Mouse (Mus musculus) c-Kit-positive CD71-positive TER-119-positive erythroid progenitor cells, embryonic 14.5 days (primary cell): Measurements from ENCODE around the gene Mxra8.

Source experiments
- DNase-seq: peaks from one replicate; pipeline ENCODE4 v3.0.0-alpha.2; 2013; ENCODE audit warnings: low spot score

The Mxra8 gene

GRCm38 (mm10) chr4:155839483-155839910 lies at the start of gene Mxra8:
Mxra8 (plus strand) TSS chr4:155839680.
- no peak for DNase-seq

DNA sequence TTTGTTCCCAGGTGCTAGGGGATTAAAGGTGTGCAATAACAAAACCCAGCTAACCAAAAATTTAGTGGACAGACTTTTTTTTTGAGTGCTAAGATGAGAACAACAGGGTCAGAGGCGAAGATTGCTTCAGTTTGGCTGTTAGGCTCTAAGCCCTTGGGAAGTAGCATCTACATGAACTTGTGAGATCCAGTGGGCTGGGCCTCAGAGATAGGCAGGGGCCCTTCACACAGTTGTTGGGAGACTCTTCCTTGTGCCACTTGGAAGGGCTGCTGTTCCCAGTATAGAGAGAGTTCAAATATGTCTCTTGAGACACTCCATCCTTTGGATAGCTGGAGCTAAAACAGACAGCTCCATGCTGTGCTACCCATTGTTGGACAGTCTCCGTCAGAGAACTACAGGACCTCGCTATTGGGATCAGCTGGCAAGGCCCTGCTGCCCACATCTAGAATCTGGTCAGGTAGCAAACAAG lies 49.4 kb upstream of the Mxra8 start, which contains the start of gene Ankrd65:
Ankrd65 (plus strand) TSS at position 419 of the 469 bp plus-strand sequence.
- no peak for DNase-seq

DNA sequence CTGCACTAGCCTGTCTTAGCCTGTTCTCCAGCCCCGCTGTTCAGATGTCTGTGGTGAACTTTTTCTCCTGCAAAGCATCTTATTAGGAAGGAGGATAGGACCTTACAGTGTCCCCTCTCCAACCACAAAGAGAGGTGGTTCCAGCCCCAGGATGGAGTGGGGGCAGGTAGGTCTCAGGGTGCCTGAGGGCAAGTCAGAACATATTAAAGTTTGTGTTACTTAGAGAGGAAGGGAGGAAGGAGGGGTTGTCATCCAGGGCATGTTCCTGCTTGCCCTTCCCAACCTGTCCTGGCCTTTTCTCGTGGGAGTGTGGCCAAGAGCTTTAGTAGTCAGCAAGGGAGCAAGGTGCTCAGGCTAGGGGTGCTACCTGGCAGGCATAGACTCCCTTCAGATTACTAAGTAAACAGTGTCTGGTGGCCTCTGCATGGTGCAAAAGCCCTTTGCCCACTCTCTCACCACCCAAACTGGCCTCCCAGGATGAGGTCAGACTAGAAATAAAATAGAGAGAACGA lies 48.8 kb upstream of the Mxra8 start:
- DNase-seq, result no peak

- no peak for DNase-seq
These were observed 48.1 kb upstream of the Mxra8 start for GRCm38 (mm10) chr4:155791240-155791933.

- DNase-seq, result no peak
These were observed 45.8 kb upstream of the Mxra8 start for GRCm38 (mm10) chr4:155793730-155794129.

DNA sequence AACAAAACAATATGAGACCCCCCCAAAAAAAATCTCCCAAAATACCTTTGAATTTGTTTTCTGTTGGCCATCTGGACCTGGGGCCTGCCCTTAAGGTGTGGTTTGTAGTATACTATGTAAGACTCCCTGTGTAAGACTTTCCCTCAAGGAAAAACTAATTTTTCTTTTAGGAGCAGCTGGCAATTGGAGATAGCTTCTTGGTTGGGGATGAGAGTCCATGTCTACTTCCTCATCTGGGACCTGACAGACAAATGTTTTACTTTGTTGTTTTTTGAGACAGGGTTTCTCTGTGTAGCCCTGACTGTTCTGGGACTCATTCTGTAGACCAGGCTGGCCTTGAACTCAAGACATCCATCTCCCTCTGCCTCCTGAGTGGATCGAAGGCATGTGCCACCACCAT lies 37.4 kb upstream of the Mxra8 start:
- no peak for DNase-seq

DNA sequence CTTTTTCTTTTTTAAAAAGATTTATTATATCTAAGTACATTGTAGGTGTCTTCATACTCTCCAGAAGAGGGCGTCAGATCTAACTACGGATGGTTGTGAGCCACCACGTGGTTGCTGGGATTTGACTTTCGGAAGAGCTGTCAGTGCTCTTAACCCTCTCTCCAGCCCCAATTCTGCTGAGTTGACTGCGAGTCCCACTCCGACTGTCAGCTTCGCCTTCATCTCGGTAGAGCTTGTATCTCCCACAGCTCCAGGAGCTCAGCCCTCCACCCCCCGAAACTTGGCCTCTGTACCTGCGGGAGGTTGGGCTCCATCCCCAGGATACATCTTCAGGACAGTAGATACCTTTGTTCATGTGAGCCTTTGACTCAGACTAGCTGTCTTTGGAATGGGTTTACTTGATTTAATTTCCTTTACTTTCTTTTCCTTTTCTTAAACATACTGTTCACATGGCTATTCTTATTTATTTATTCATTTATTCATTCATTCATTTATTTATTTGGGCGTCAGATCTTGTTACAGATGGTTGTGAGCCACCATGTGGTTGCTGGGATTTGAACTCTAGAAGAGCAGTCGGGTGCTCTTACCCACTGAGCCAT lies 36.6 kb upstream of the Mxra8 start, which contains the start of gene Mrpl20:
Mrpl20 (plus strand) TSS at position 138 of the 599 bp plus-strand sequence.
- DNase-seq, result no peak

GRCm38 (mm10) chr4:155803340-155804041 lies 36.0 kb upstream of the Mxra8 start:
- peak; percentile 96 for DNase-seq

GRCm38 (mm10) chr4:155807841-155808240 lies 31.6 kb upstream of the Mxra8 start:
- DNase-seq, result no peak

- DNase-seq, result peak; percentile 95
These were observed 27.4 kb upstream of the Mxra8 start, which contains the start of gene Ccnl2 for GRCm38 (mm10) chr4:155811929-155812664. Ccnl2 (plus strand) TSS chr4:155812489.

GRCm38 (mm10) chr4:155812665-155813181 lies 26.8 kb upstream of the Mxra8 start:
- no peak for DNase-seq

DNA sequence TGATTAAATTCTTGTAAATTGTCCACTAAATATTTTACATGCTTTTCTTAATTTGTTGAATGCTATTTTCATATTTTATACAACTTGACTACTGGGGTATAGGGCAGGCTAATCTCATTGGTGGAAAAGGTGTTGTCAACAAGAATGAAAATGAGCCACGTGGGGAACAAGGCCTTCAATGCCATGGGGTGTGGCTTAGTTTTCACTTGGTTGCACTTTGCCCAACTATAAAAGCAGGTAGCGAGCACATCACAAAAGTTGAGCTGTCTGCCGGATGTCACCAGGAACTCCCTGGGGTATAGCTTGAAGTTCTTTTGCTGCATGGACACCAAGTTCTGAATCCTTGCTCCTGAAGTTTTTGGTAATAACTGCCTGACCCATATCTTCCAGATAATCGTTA lies 21.9 kb upstream of the Mxra8 start:
- DNase-seq, result no peak

DNA sequence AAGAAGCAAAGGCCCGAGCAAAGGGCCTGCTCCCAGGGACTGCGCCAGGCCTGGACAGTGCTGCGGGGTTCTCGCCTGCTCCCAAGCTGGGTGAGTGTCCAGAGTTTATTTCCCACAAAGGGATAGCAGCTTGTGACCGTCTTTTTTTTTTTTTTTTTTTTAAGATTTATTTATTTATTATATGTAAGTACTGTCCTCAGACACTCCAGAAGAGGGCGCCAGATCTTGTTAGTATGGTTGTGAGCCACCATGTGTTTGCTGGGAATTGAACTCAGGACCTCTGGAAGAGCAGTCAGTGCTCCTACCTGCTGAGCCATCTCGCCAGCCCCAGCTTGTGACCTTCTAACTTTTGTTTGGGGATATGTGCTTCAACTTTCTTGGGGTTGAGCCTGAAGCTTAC lies 18.5 kb upstream of the Mxra8 start:
- DNase-seq, result no peak

DNA sequence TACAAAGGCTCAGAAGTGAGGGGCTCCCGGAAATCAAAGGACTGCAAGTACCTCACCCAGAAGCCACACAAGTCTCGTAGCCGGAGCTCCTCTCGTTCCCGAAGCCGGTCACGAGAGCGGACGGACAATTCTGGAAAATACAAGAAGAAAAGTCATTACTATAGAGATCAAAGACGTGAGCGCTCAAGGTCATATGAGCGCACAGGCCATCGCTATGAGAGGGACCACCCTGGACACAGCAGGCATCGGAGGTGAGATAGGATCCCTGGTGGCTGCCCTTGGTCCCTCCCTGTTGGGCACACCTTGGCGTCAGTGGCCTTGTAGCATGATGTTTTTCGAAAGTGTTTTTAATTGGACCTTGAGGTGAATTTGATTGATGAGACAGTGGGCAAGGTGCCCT lies 16.0 kb upstream of the Mxra8 start:
- no peak for DNase-seq

GRCm38 (mm10) chr4:155829866-155830265 lies 9.6 kb upstream of the Mxra8 start:
- no peak for DNase-seq

DNA sequence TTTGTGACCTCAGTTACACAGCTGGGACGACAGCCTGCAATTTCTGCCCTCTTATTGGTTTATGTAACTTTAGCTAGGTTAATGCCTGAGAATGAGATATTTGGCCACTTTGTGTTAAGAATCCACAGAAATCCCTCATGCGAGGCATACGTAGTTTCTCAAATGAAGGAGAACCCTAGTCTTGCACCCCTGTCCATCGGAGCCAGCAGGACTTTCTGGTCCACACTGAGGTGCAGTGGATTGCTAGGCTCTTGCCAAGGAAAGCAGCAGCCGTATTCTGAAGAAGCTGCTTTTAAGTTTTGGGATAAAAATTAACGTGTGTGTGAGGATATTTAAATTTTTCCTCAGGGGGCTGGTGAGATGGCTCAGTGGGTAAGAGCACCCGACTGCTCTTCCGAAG lies 8.9 kb upstream of the Mxra8 start:
- no peak for DNase-seq

GRCm38 (mm10) chr4:155831205-155831766 lies 8.2 kb upstream of the Mxra8 start, which contains the start of gene Aurkaip1:
Aurkaip1 (plus strand) TSS chr4:155831272.
- DNase-seq, result peak; percentile 94

DNA sequence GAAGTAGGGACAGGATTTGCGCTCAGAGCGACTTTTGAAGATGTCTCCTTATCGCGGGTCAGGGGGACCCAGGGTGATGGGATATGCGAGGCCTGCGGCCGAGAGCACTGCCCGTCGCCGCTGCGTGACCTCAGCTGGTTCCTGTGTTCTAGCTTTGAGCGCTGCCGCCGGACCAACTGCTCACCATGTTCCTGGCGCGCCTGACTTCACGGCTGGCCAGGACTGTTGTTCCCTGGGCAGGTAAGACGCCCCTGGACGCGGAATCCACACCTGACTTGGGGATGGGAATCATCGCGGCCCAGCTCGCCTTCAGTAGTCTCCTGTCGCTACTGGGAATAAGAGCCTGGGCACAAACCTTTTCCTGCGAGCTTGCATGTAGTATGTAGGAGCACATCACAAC lies 7.6 kb upstream of the Mxra8 start:
- no peak for DNase-seq

DNA sequence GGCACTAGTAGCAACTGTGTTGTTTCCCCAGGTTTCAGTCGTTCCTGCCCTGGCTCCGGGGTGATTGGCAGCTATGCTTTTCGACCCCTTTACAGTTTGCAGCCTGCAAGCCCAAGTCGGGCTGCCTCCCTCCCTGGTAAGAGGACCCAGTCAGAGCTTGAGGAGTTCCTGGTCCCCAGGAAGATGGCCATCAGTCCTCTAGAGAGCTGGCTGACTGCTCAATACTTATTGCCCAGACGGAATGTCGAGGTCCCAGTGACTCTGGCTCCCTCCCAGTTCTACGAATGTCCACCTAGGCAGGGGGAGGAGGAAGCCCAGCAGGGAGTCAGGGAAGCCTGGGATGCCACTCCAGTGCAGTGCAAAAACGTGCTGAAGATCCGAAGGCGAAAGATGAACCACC lies 7.2 kb upstream of the Mxra8 start:
- no peak for DNase-seq

- DNase-seq, result no peak
These were observed 6.2 kb upstream of the Mxra8 start for GRCm38 (mm10) chr4:155833234-155833633.

DNA sequence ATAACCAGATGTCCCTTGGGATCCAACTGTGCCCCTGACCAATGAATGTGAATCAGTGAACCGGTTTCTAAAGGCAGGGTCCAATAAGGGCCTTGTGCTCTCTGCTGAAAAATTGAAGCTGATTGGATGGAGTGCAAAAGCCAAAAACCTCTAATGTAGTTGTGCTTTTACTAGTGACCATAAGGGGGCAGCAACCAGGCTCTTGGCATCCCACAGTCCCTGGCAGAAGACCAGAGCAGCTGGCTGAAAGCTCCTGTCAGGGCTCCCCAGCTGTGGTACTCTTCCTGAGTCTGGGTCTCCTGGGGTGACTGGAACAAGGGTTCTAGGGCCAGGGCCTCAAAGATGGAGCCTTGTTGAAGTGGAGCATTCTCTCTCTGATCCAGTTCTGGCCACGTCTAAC lies 5.6 kb upstream of the Mxra8 start:
- peak; percentile 71 for DNase-seq
